Mouse (Mus musculus) liver, adult 2 months (tissue): ENCODE measurements around the gene Olfr1087. TPM values are rescaled to one million over a fixed set of nuclear protein-coding genes. Genes with fewer than 3 reads are reported as not detected.
"Not testable (repeated sequence)": the region's sequence is repeated elsewhere in the genome, so short reads cannot be mapped to it uniquely, and the experiment has no call there.

ENCODE experiments used
- DNase-seq: peaks from one replicate; pipeline ENCODE4 v3.0.0-alpha.2; 2011; ENCODE audit warnings: low read depth, low spot score; ENCODE audit errors: extremely low read depth
- H3K27ac ChIP-seq: fragments of 200-500 bp; replicated peaks from 2 replicates; pipeline ENCODE4 v1.5.1; 2012; ENCODE audit warnings: low read depth, mild to moderate bottlenecking, control low read depth, inconsistent platforms, low read length; ENCODE audit not compliant: insufficient read depth
- H3K27me3 ChIP-seq: fragments of 200-500 bp; 2 replicates; pipeline ENCODE4 v1.6.1; 2012; ENCODE audit warnings: mild to moderate bottlenecking, moderate library complexity, low read length, inconsistent platforms; ENCODE audit not compliant: control insufficient read depth, insufficient read depth
- H3K36me3 ChIP-seq: fragments of 200-500 bp; 2 replicates; pipeline ENCODE4 v1.6.1; 2012; ENCODE audit warnings: low read length, inconsistent platforms; ENCODE audit not compliant: control insufficient read depth, insufficient read depth
- H3K4me1 ChIP-seq: fragments of 200-500 bp; 2 replicates; pipeline ENCODE4 v1.6.1; 2011; ENCODE audit warnings: low read length; ENCODE audit not compliant: control insufficient read depth, insufficient read depth
- H3K4me3 ChIP-seq: fragments of 200-500 bp; 2 replicates; pipeline ENCODE4 v1.5.1; 2011; ENCODE audit warnings: low read depth, mild to moderate bottlenecking, control low read depth, low read length, moderate library complexity; ENCODE audit not compliant: insufficient read depth
- H3K79me2 ChIP-seq: fragments of 200-500 bp; 2 replicates; pipeline ENCODE4 v1.6.1; 2012; ENCODE audit warnings: inconsistent platforms, mild to moderate bottlenecking, low read length, moderate library complexity; ENCODE audit not compliant: control insufficient read depth, insufficient read depth
- H3K9ac ChIP-seq: fragments of 200-500 bp; 2 replicates; pipeline ENCODE4 v1.6.1; 2012; ENCODE audit warnings: low read depth, mild to moderate bottlenecking, control low read depth, inconsistent platforms, low read length
- CTCF ChIP-seq: fragments of 200-500 bp; IDR thresholded peaks from 2 replicates; pipeline ENCODE4 v1.5.1; 2011; ENCODE audit warnings: low read depth, low read length, control low read depth
- POLR2A ChIP-seq: fragments of 200-500 bp; IDR thresholded peaks from 2 replicates; pipeline ENCODE4 v1.6.1; 2011; ENCODE audit warnings: low read length, control low read depth; ENCODE audit not compliant: insufficient read depth; ENCODE audit errors: extremely low read depth
- whole genome bisulfite sequencing: fragments of 180-500 bp; shearing (Covaris S2); methylation state at CpG from one replicate; pipeline ENCODE4 v1.1.7; 2018; 5-methylcytosine and 5-hydroxymethylcytosine counted together
- polyA plus RNA-seq: library from polyadenylated mRNA; depleted of rRNA; stranded (reverse); fragments of >200 nt; gene quantifications from 2 replicates; pipeline ENCODE4 v1.2.3, GENCODE M21; 2012; rRNA removed
- total RNA-seq: library from RNA; depleted of rRNA; stranded (reverse); fragments of >200 nt; gene quantifications from 2 replicates; pipeline ENCODE4 v1.2.3, GENCODE M21; 2014; rRNA removed

Olfr1087 gene
- total RNA-seq (not detected in 2 replicates), polyA plus RNA-seq (not detected in 2 replicates)

GRCm38 (mm10) chr2:86698295-86698694 lies at the start of gene Olfr1087:
Gene Olfr1087, minus strand, starts transcription at chr2:86698395.
- Histone ChIP-seq H3K4me1 (no peaks in the 10 kb centered on the region), H3K4me3 (no peak within 1 kb of the TSS), H3K9ac (no peak within 1 kb of the TSS), H3K79me2 (no peaks in the 10 kb centered on the region), H3K36me3 (no peaks in the 10 kb centered on the region), H3K27me3 (no peaks in the 10 kb centered on the region), H3K27ac (no peak within 1 kb of the TSS)
- TF ChIP-seq CTCF (no peak), POLR2A (no peak)
- no peak for DNase-seq

- Histone ChIP-seq H3K4me1 (no peaks in the 10 kb centered on the region), H3K27me3 (no peaks in the 10 kb centered on the region), H3K9ac (no peak within 1 kb of the TSS), H3K27ac (no peak within 1 kb of the TSS), H3K4me3 (no peak within 1 kb of the TSS), H3K79me2 (no peaks in the 10 kb centered on the region), H3K36me3 (no peaks in the 10 kb centered on the region)
- TF ChIP-seq CTCF = no peak
- no peak for TF ChIP-seq POLR2A
- no peak for DNase-seq
These were observed 35.4 kb upstream of the Olfr1087 start, which contains the start of gene Olfr1089 for GRCm38 (mm10) chr2:86733601-86734000. Gene Olfr1089, minus strand, starts transcription at chr2:86733701.

GRCm38 (mm10) chr2:86679992-86680391 lies 18.2 kb downstream of the Olfr1087 start, which contains the start of gene Olfr1086:
Gene Olfr1086, minus strand, starts transcription at chr2:86680092.
- no peaks in the 10 kb centered on the region for H3K4me1 ChIP-seq
- H3K4me3 ChIP-seq = no peak within 1 kb of the TSS
- H3K27ac ChIP-seq = no peak within 1 kb of the TSS
- H3K9ac ChIP-seq = no peak within 1 kb of the TSS
- no peaks in the 10 kb centered on the region for H3K79me2 ChIP-seq
- no peaks in the 10 kb centered on the region for H3K36me3 ChIP-seq
- TF ChIP-seq POLR2A (no peak), CTCF (no peak)
- WGBS = 76% methylated on average over 2 of the region's 2 CpGs
- no peaks in the 10 kb centered on the region for H3K27me3 ChIP-seq
- no peak for DNase-seq

DNA sequence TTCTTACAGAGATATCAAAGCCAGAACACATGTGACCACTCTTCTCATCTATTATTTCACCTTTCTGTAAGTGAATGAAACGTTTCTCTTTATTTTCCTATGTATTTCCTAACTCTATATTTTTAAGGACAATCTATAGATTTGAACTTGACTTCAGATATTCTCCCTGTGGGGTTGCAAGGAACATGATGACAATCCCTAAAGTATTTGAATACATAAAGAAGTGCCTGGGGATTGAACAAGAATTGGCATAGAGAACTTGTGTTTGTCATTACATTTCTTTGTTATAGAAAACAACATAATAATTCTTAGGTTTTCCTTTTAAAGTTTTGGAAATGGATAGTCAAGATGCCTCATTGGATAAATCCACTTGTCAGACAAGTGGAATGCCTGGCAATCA lies 36.3 kb downstream of the Olfr1087 start, which contains the start of gene Olfr1085:
Gene Olfr1085, minus strand, starts transcription at position 101 of the 400 bp plus-strand sequence.
- WGBS = 13% methylated on average over 1 of the region's 1 CpGs
- H3K9ac ChIP-seq = no peak within 1 kb of the TSS
- no peaks in the 10 kb centered on the region for H3K36me3 ChIP-seq
- no peak for DNase-seq
- H3K4me3 ChIP-seq = no peak within 1 kb of the TSS
- H3K4me1 ChIP-seq = no peaks in the 10 kb centered on the region
- H3K27ac ChIP-seq = no peak within 1 kb of the TSS
- TF ChIP-seq CTCF (no peak), POLR2A (no peak)
- H3K79me2 ChIP-seq = no peaks in the 10 kb centered on the region
- no peaks in the 10 kb centered on the region for H3K27me3 ChIP-seq

DNA sequence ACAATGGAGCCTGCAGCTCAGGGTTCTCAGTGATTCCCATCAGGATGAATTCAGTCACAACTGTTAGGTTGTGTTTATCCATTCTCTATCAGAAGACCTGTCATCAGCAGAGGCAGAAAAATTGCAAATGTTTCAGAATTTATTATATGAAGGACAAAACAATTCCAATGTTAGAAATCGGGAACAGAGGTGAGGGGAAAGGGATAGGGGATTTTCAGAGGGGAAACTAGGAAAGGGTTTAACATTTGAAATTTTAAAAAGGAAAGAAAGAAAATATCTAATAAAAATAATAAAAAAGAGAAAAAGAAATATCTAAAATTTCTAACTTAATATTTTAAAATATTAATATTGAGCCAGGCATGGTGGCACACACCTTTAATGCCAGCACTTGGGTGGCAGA lies 58.6 kb downstream of the Olfr1087 start, which contains the start of gene Olfr1084:
Gene Olfr1084, minus strand, starts transcription at position 101 of the 400 bp plus-strand sequence.
- not testable (repeated sequence) for H3K4me3 ChIP-seq, DNase-seq, H3K27ac ChIP-seq, H3K9ac ChIP-seq, H3K79me2 ChIP-seq, H3K4me1 ChIP-seq, H3K36me3 ChIP-seq, H3K27me3 ChIP-seq
- WGBS = 71% methylated on average over 1 of the region's 1 CpGs

Other genes with a start within 250 kb of the Olfr1087 start
- not detected in 2 replicates for gene Olfr1065, start 247.8 kb downstream of the Olfr1087 start, total RNA-seq
- gene Olfr1065, start 247.8 kb downstream of the Olfr1087 start, polyA plus RNA-seq = not detected in 2 replicates
- not detected in 2 replicates for gene Olfr1066, start 242.1 kb downstream of the Olfr1087 start, total RNA-seq
- not detected in 2 replicates for gene Olfr1066, start 242.1 kb downstream of the Olfr1087 start, polyA plus RNA-seq
- gene Olfr228, start 211.0 kb downstream of the Olfr1087 start, total RNA-seq = not detected in 2 replicates
- not detected in 2 replicates for gene Olfr228, start 211.0 kb downstream of the Olfr1087 start, polyA plus RNA-seq
- not detected in 2 replicates for gene Olfr1076, start 189.9 kb downstream of the Olfr1087 start, total RNA-seq
- not detected in 2 replicates for gene Olfr1076, start 189.9 kb downstream of the Olfr1087 start, polyA plus RNA-seq
- gene Olfr1079, start 155.9 kb downstream of the Olfr1087 start, total RNA-seq = not detected in 2 replicates
- gene Olfr1079, start 155.9 kb downstream of the Olfr1087 start, polyA plus RNA-seq = not detected in 2 replicates
- gene Olfr1080, start 140.2 kb downstream of the Olfr1087 start, total RNA-seq = not detected in 2 replicates
- not detected in 2 replicates for gene Olfr1080, start 140.2 kb downstream of the Olfr1087 start, polyA plus RNA-seq
- gene Olfr1082, start 99.4 kb downstream of the Olfr1087 start, total RNA-seq = not detected in 2 replicates
- not detected in 2 replicates for gene Olfr1082, start 99.4 kb downstream of the Olfr1087 start, polyA plus RNA-seq
- not detected in 2 replicates for gene Olfr1084, start 58.7 kb downstream of the Olfr1087 start, total RNA-seq
- gene Olfr1084, start 58.7 kb downstream of the Olfr1087 start, polyA plus RNA-seq = not detected in 2 replicates
- not detected in 2 replicates for gene Olfr1085, start 36.4 kb downstream of the Olfr1087 start, total RNA-seq
- gene Olfr1085, start 36.4 kb downstream of the Olfr1087 start, polyA plus RNA-seq = not detected in 2 replicates
- not detected in 2 replicates for gene Olfr1086, start 18.3 kb downstream of the Olfr1087 start, total RNA-seq
- not detected in 2 replicates for gene Olfr1086, start 18.3 kb downstream of the Olfr1087 start, polyA plus RNA-seq
- not detected in 2 replicates for gene Olfr1089, start 35.3 kb upstream of the Olfr1087 start, total RNA-seq
- not detected in 2 replicates for gene Olfr1089, start 35.3 kb upstream of the Olfr1087 start, polyA plus RNA-seq
- not detected in 2 replicates for gene Olfr1090, start 60.6 kb upstream of the Olfr1087 start, total RNA-seq
- gene Olfr1090, start 60.6 kb upstream of the Olfr1087 start, polyA plus RNA-seq = not detected in 2 replicates
- not detected in 2 replicates for gene Olfr1093, start 84.1 kb upstream of the Olfr1087 start, total RNA-seq
- gene Olfr1093, start 84.1 kb upstream of the Olfr1087 start, polyA plus RNA-seq = not detected in 2 replicates
- not detected in 2 replicates for gene Olfr141, start 111.6 kb upstream of the Olfr1087 start, total RNA-seq
- not detected in 2 replicates for gene Olfr141, start 111.6 kb upstream of the Olfr1087 start, polyA plus RNA-seq
- gene Olfr1094, start 126.3 kb upstream of the Olfr1087 start, total RNA-seq = not detected in 2 replicates
- gene Olfr1094, start 126.3 kb upstream of the Olfr1087 start, polyA plus RNA-seq = not detected in 2 replicates
- not detected in 2 replicates for gene Olfr1095, start 153.3 kb upstream of the Olfr1087 start, total RNA-seq
- gene Olfr1095, start 153.3 kb upstream of the Olfr1087 start, polyA plus RNA-seq = not detected in 2 replicates
- gene Gm13723, start 176.4 kb upstream of the Olfr1087 start, total RNA-seq = not detected in 2 replicates
- not detected in 2 replicates for gene Gm13723, start 176.4 kb upstream of the Olfr1087 start, polyA plus RNA-seq
- not detected in 2 replicates for gene Olfr1097, start 193.8 kb upstream of the Olfr1087 start, total RNA-seq
- gene Olfr1097, start 193.8 kb upstream of the Olfr1087 start, polyA plus RNA-seq = not detected in 2 replicates
- not detected in 2 replicates for gene Olfr1098, start 226.2 kb upstream of the Olfr1087 start, total RNA-seq
- gene Olfr1098, start 226.2 kb upstream of the Olfr1087 start, polyA plus RNA-seq = not detected in 2 replicates